Comparison of ENCODE assay signal across 11 mouse cellular contexts in the genomic region with DNA sequence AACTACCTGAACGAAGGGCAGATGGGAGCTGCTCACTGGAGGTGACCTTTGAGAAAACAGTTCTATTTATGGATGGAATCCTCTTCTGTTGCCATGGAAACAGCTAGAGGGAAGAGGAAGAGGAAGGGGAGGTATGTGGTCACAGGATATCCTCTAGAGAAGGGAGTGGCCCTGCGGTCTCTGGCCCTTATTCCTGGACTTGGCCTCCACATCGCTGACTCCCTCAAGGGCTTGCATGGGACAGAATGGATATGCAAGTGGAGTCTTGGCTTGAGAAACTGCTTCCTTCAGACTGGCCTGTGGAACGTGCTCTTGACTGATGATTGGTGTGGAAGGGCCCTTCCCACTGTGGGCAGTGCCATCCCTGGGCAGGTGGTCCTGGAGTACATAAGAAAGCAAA.
"Had no signal": no experiment of that assay in that cellular context is flagged by ENCODE, and none has a peak within 500 bp of the region (broad histone marks: within the 10 kb centered on the region; RNA-seq: fewer than 3 reads in every experiment).

No protein-coding gene starts in this region.

- ATAC-seq: intestine, postnatal 0 days; liver, embryonic 12.5 days; midbrain, embryonic 15.5 days had no signal

- DNase-seq: kidney, adult 2 months; kidney, postnatal 4 days; liver; lung, adult 18-20 months; lung, postnatal 10 days; lung, postnatal 36 days; retina, postnatal 1 day; thymus, postnatal 25 days had no signal
